Comparison of ENCODE assay signal across 9 mouse cellular contexts in the genomic region with DNA sequence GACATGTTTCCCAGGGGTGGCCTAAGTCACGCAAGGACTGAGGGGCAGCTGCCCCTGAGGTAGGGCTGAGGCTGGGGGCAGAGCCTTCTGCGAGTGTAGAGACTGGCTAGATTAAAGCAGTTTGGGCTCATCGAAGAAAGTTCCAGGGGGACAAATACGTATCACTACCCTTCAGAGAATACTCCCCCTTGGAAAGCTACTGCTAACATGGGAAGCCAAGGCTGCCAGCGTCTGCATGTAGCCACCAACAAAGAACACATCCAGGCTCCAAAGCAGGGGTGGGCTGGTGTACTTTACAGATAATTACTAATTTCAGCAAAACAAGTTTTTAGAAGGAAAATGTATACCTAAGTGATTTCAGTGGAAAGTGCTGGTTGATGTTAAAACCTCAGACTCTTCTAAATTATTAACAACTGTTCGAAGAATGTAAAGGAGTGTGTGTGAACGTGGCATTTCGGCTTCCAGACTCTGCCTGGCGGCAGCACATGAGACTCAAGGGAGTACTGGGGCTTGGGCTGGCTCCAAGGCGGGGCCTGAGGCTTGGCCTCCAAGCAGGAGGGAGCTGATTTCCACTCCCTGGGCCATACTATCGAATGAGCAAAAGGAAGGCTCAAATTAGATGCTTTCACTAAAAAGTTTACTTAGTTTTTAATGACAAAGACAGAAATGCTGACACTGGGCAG. TPM values are rescaled to one million over a fixed set of nuclear protein-coding genes. Genes with fewer than 3 reads are reported as not detected.
DNase-seq lines count a peak whose midpoint lies in the region; ATAC-seq and TF ChIP-seq lines count a peak whose summit lies in the region.
"Had no signal": no experiment of that assay in that cellular context is flagged by ENCODE, and none has a peak within 500 bp of the region (broad histone marks: within the 10 kb centered on the region; RNA-seq: fewer than 3 reads in every experiment).

No protein-coding gene starts in this region.

- H3K27ac ChIP-seq in layer of hippocampus, adult 2 months, result peak overlapping the region; percentile 67
- peak overlapping the region; percentile 88 for H3K27ac ChIP-seq in embryonic facial prominence, embryonic 12.5 days
- no peak overlapping the region for H3K27ac ChIP-seq in forebrain, embryonic 11.5 days (ENCODE audit: low read depth, low read length)
- H3K27ac ChIP-seq in forebrain, embryonic 15.5 days (replicated peaks), result no peak overlapping the region

- peaks cover 24% of the 10 kb centered on the region for H3K4me1 ChIP-seq in embryonic facial prominence, embryonic 12.5 days
- H3K4me1 ChIP-seq in forebrain, embryonic 11.5 days (replicated peaks; ENCODE audit: control insufficient read depth, insufficient read depth, low read length), result no peaks in the 10 kb centered on the region
- H3K4me1 ChIP-seq in forebrain, embryonic 15.5 days, result no peaks in the 10 kb centered on the region

- 36% methylated on average over 11 of the region's 11 CpGs for WGBS in embryonic facial prominence, embryonic 12.5 days
- WGBS in forebrain, embryonic 11.5 days, result 81% methylated on average over 11 of the region's 11 CpGs
- 86% methylated on average over 11 of the region's 11 CpGs for WGBS in forebrain, embryonic 15.5 days

- peaks cover 3% of the 10 kb centered on the region; the same call in 1 of the 2 replicates for H3K36me3 ChIP-seq in embryonic facial prominence, embryonic 12.5 days
- peaks cover 2% of the 10 kb centered on the region; the same call in 1 of the 2 replicates for H3K36me3 ChIP-seq in forebrain, embryonic 11.5 days (ENCODE audit: control insufficient read depth, insufficient read depth, low read length)
- peaks cover 21% of the 10 kb centered on the region for H3K36me3 ChIP-seq in forebrain, embryonic 15.5 days

- H3K9ac ChIP-seq in embryonic facial prominence, embryonic 12.5 days, result no peak overlapping the region
- H3K9ac ChIP-seq in forebrain, embryonic 11.5 days (ENCODE audit: low read length), result no peak overlapping the region
- H3K9ac ChIP-seq in forebrain, embryonic 15.5 days (replicated peaks), result no peak overlapping the region

- TF ChIP-seq CTCF in layer of hippocampus, adult 2 months (conservative IDR thresholded peaks at IDR 0.05), result no peak

- H3K27me3 ChIP-seq in embryonic facial prominence, embryonic 12.5 days, result no peaks in the 10 kb centered on the region
- H3K27me3 ChIP-seq in forebrain, embryonic 11.5 days (ENCODE audit: control insufficient read depth, insufficient read depth, low read length), result no peaks in the 10 kb centered on the region
- no peaks in the 10 kb centered on the region for H3K27me3 ChIP-seq in forebrain, embryonic 15.5 days

- peak; percentile 67; the same call in 1 of the 2 replicates for ATAC-seq in embryonic facial prominence, embryonic 12.5 days (ENCODE audit: insufficient number of reproducible peaks, insufficient read depth, low FRiP score, low TSS enrichment)
- ATAC-seq in forebrain, embryonic 11.5 days (replicated peaks; ENCODE audit: low FRiP score), result no peak
- no peak for ATAC-seq in forebrain, embryonic 15.5 days (replicated peaks)

- no peak overlapping the region for H3K4me2 ChIP-seq in embryonic facial prominence, embryonic 12.5 days (replicated peaks)
- H3K4me2 ChIP-seq in forebrain, embryonic 11.5 days (ENCODE audit: low read depth, low read length, severe bottlenecking), result no peak overlapping the region
- no peak overlapping the region for H3K4me2 ChIP-seq in forebrain, embryonic 15.5 days (replicated peaks)

- no peak for DNase-seq in layer of hippocampus, adult 2 months (ENCODE audit: low spot score in 2 of 2)
- no peak for DNase-seq in layer of hippocampus, postnatal 14 days (ENCODE audit: low spot score in 2 of 2)
- peak; percentile 75 to 82 for DNase-seq in heart, postnatal 10 days
- DNase-seq in lung, postnatal 4 days, result peak; percentile 43 to 78
- DNase-seq in forebrain, embryonic 11.5 days (ENCODE audit: low spot score), result no peak
- DNase-seq in thymus, postnatal 10 days (ENCODE audit: low spot score in 2 of 2), result no peak
- DNase-seq: cerebellum, adult 11-12 months had no signal

- H3K9me3 ChIP-seq in embryonic facial prominence, embryonic 12.5 days, result no peaks in the 10 kb centered on the region
- no peaks in the 10 kb centered on the region for H3K9me3 ChIP-seq in forebrain, embryonic 11.5 days (ENCODE audit: control insufficient read depth, low read length)
- H3K9me3 ChIP-seq in forebrain, embryonic 15.5 days, result no peaks in the 10 kb centered on the region

- intact Hi-C loops in heart, postnatal 10 days (cut with DNase I), result no loop called here

- no peak overlapping the region for H3K4me3 ChIP-seq in layer of hippocampus, adult 2 months
- H3K4me3 ChIP-seq in embryonic facial prominence, embryonic 12.5 days, result no peak overlapping the region
- H3K4me3 ChIP-seq in forebrain, embryonic 11.5 days (ENCODE audit: low read depth, low read length), result no peak overlapping the region
- H3K4me3 ChIP-seq in forebrain, embryonic 15.5 days, result no peak overlapping the region

RNA-seq across cellular contexts. Expression of gene Tes3-ps, which starts 26.6 kb away (rescaled TPM):
- 1 to 10 TPM in 1 of 2 experiments, under 1 TPM in 1; 0.79 to 1.7 TPM for total RNA-seq in layer of hippocampus, adult 2 months (2021)
- 1 to 10 TPM; 2.0 to 2.2 TPM for total RNA-seq in layer of hippocampus, postnatal 14 days (2021)
- polyA plus RNA-seq in embryonic facial prominence, embryonic 12.5 days (2016; fragmentation: Nextera tagmentation; extraction: Ambion mirVana), result 1.3 and 1.4 TPM in 2 replicates
- total RNA-seq in heart, postnatal 10 days (2021), result 1 to 10 TPM; 1.6 TPM
- 1.2 and 1.5 TPM in 2 replicates for polyA plus RNA-seq in forebrain, embryonic 11.5 days (2014; fragmentation: Nextera tagmentation; extraction: Ambion mirVana)
- polyA plus RNA-seq in forebrain, embryonic 15.5 days (2015; fragmentation: Nextera tagmentation; extraction: Ambion mirVana), result 0.59 and 0.65 TPM in 2 replicates

RNA-seq across cellular contexts. Expression of gene Ecm2, which starts 38.1 kb away (rescaled TPM):
- 1 to 10 TPM; 6.5 to 8.1 TPM for total RNA-seq in layer of hippocampus, adult 2 months (2021)
- total RNA-seq in layer of hippocampus, postnatal 14 days (2021), result 1 to 10 TPM; 3.6 to 6.1 TPM
- polyA plus RNA-seq in embryonic facial prominence, embryonic 12.5 days (2016; fragmentation: Nextera tagmentation; extraction: Ambion mirVana), result 0.64 and 0.69 TPM in 2 replicates
- total RNA-seq in heart, postnatal 10 days (2021), result 10 to 100 TPM; 20.1 to 20.6 TPM
- polyA plus RNA-seq in forebrain, embryonic 11.5 days (2014; fragmentation: Nextera tagmentation; extraction: Ambion mirVana), result 0.76 and 0.80 TPM in 2 replicates
- 1.4 and 2.1 TPM in 2 replicates for polyA plus RNA-seq in forebrain, embryonic 15.5 days (2015; fragmentation: Nextera tagmentation; extraction: Ambion mirVana)

RNA-seq across cellular contexts. Expression of gene Ippk, which starts 45.5 kb away (rescaled TPM):
- total RNA-seq in layer of hippocampus, adult 2 months (2021), result 10 to 100 TPM; 33.1 to 41.0 TPM
- 10 to 100 TPM; 21.7 to 22.1 TPM for total RNA-seq in layer of hippocampus, postnatal 14 days (2021)
- 14.0 and 15.8 TPM in 2 replicates for polyA plus RNA-seq in embryonic facial prominence, embryonic 12.5 days (2016; fragmentation: Nextera tagmentation; extraction: Ambion mirVana)
- 1 to 10 TPM; 8.3 to 9.1 TPM for total RNA-seq in heart, postnatal 10 days (2021)
- 16.6 and 16.9 TPM in 2 replicates for polyA plus RNA-seq in forebrain, embryonic 11.5 days (2014; fragmentation: Nextera tagmentation; extraction: Ambion mirVana)
- polyA plus RNA-seq in forebrain, embryonic 15.5 days (2015; fragmentation: Nextera tagmentation; extraction: Ambion mirVana), result 15.1 and 15.9 TPM in 2 replicates

Comparison
In these comparisons a context has a peak if more than half of its experiments do, and no peak if none do; other contexts are left out.
1. DNase-seq: peak in heart, postnatal 10 days (2 of 2) and lung, postnatal 4 days (2 of 2); none in layer of hippocampus, adult 2 months (0 of 2), layer of hippocampus, postnatal 14 days (0 of 2), forebrain, embryonic 11.5 days (single experiment) and thymus, postnatal 10 days (0 of 2).
2. H3K27ac ChIP-seq: peak in layer of hippocampus, adult 2 months (single experiment) and embryonic facial prominence, embryonic 12.5 days (single experiment); none in forebrain, embryonic 11.5 days (single experiment) and forebrain, embryonic 15.5 days (single experiment).